Mouse (Mus musculus) erythroblast, adult 5-6 weeks (primary cell): ENCODE data around the gene Slc25a30. TPM values are rescaled to one million over a fixed set of nuclear protein-coding genes. Genes with fewer than 3 reads are reported as not detected.

ENCODE experiments used
- total RNA-seq, 2 experiments: library from RNA; stranded (forward) in 1 of 2; stranded (reverse) in 1 of 2; fragments of 150-400 nt in 1 of 2; fragments of 200-764, 138-1000 nt in 1 of 2; gene quantifications; 2 replicates each; pipeline versions ENCODE4 v1.2.3 to v1.2.4; 2015 to 2017; ENCODE audit warnings: low replicate concordance in 2 of 2

Gene Slc25a30
- total RNA-seq, 2 experiments from 2014 or later = 3.4 to 13.3 TPM

Other genes with a start within 250 kb of the Slc25a30 start
- gene Spert, start 193.9 kb downstream of the Slc25a30 start, total RNA-seq (2015; ENCODE audit: low replicate concordance) = not detected in 2 replicates
- not detected in 2 replicates for gene Spert, start 193.9 kb downstream of the Slc25a30 start, total RNA-seq (2017; ENCODE audit: low replicate concordance)
- gene Erich6b, start 144.8 kb downstream of the Slc25a30 start, total RNA-seq (2015; ENCODE audit: low replicate concordance) = not detected in 2 replicates
- gene Erich6b, start 144.8 kb downstream of the Slc25a30 start, total RNA-seq (2017; ENCODE audit: low replicate concordance) = not detected in 2 replicates
- gene Cog3, start 32.5 kb downstream of the Slc25a30 start, total RNA-seq (2015; ENCODE audit: low replicate concordance) = 5.9 and 6.0 TPM in 2 replicates
- 11.9 and 14.2 TPM in 2 replicates for gene Cog3, start 32.5 kb downstream of the Slc25a30 start, total RNA-seq (2017; ENCODE audit: low replicate concordance)
- 1,739 and 1,947 TPM in 2 replicates for gene Tpt1, start 58.1 kb upstream of the Slc25a30 start, total RNA-seq (2015; ENCODE audit: low replicate concordance)
- 548 and 914 TPM in 2 replicates for gene Tpt1, start 58.1 kb upstream of the Slc25a30 start, total RNA-seq (2017; ENCODE audit: low replicate concordance)
- gene Kctd4, start 168.0 kb upstream of the Slc25a30 start, total RNA-seq (2015; ENCODE audit: low replicate concordance) = not detected in 2 replicates
- 0.34 TPM in 1 of 2 replicates, not detected in the other for gene Kctd4, start 168.0 kb upstream of the Slc25a30 start, total RNA-seq (2017; ENCODE audit: low replicate concordance)
- 11.3 and 14.8 TPM in 2 replicates for gene Gtf2f2, start 223.8 kb upstream of the Slc25a30 start, total RNA-seq (2015; ENCODE audit: low replicate concordance)
- 1.9 and 7.8 TPM in 2 replicates for gene Gtf2f2, start 223.8 kb upstream of the Slc25a30 start, total RNA-seq (2017; ENCODE audit: low replicate concordance)